Mouse (Mus musculus) adrenal gland, adult 8-10 months (tissue): ENCODE results near the gene Gm20388. TPM values are rescaled to one million over a fixed set of nuclear protein-coding genes. Genes with fewer than 3 reads are reported as not detected.

ENCODE experiments used
- DNase-seq: peaks from one replicate; pipeline ENCODE4 v3.0.0; 2022
- total RNA-seq, 4 experiments: library from RNA; stranded (reverse); gene quantifications; 2 replicates each; pipeline ENCODE4 v1.2.4; 2022

Gene Gm20388
- total RNA-seq, 4 experiments from 2014 or later: 1.7 to 16.9 (median 5.8) TPM

GRCm38 (mm10) chr8:122047206-122047870 lies 2136.7 kb downstream of the Gm20388 start:
- no peak for DNase-seq

- DNase-seq: no peak
These were observed 2138.6 kb downstream of the Gm20388 start for GRCm38 (mm10) chr8:122049266-122049665.

GRCm38 (mm10) chr8:122049923-122050322 lies 2139.3 kb downstream of the Gm20388 start:
- DNase-seq: no peak

DNA sequence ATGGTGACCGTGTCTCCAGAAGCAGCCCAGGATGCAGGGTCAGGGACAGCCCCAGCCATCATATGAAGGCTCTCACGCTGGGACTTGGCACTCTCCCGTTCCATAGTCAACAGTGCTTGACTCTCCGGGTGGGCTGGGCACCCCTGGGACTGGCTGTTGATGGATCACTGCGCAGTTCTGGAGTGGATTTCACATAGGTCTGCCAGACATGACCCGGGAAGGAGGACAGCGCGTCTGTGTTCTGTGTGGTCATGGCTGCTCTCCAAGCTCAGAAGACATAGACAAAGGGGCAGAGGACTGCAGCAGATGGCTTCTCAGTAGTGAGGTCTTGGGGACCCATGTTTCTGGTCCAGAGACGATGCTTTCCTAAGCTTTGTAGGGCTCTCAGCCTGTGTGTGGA lies 2140.0 kb downstream of the Gm20388 start:
- no peak for DNase-seq

GRCm38 (mm10) chr8:122055321-122055720 lies 2144.7 kb downstream of the Gm20388 start:
- DNase-seq: no peak

GRCm38 (mm10) chr8:122056113-122056512 lies 2145.5 kb downstream of the Gm20388 start:
- DNase-seq: no peak

DNA sequence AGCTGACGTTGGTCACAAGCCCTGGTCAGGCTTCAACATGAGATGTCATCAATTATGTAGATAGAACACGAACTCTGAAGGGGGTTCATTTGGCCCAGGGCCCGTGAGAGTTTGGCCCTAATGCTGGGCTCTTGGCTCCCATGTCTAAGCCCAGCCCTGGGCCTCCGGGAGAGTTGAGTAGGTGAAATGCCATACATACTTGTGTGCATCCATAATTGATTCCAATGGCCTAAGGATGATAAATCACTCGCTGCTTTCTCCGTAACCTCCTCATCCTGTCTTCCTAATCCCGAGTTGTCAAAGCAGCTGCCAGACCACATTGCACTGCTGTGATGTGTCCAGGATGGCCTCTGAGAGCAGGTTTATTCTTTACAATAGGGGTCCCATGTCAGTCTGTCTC lies 2146.2 kb downstream of the Gm20388 start:
- no peak for DNase-seq

GRCm38 (mm10) chr8:122058510-122058909 lies 2147.9 kb downstream of the Gm20388 start:
- no peak for DNase-seq

GRCm38 (mm10) chr8:122058951-122059350 lies 2148.3 kb downstream of the Gm20388 start:
- no peak for DNase-seq

GRCm38 (mm10) chr8:122062508-122063223 lies 2152.0 kb downstream of the Gm20388 start:
- DNase-seq: no peak

DNA sequence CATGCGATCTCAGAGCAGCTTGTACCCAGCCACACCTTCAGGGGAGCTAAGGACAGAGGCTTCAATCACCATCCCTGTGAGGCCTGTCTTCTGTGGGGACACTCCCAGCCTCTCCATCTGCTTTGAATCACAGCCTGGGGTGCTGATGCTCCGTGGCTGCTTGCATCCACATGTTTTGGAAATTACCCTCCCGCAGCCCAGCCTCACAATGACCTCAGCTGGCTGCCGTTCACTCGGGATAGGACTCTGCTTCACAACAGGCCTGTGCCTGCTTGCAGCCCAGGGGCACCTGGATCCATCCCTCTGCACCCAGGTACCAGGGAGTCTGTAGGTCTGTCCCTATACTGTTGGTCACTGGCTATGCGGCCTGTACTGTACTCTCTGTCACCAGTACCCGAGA lies 2153.7 kb downstream of the Gm20388 start:
- no peak for DNase-seq

- peak; percentile 19 for DNase-seq
These were observed 2157.3 kb downstream of the Gm20388 start for GRCm38 (mm10) chr8:122067783-122068505.

DNA sequence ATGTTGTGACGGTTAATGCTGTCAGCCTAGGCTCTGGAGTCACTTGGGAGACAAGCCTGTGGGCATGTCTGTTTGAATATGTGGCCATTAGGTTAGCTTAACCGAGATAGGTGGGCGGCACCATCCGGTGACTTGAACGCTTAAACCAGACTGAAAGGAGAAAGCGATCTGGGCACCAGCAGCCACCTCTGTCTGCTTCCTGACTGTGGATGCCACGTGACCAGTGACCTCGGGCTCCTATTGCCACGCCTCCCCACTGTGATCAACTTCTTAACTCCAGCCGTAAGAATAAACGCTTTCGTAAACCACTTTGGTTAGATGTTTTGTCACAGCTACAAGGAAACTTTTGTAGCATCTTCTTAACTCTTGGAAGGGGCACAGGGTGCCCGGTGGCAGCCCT lies 2158.0 kb downstream of the Gm20388 start:
- no peak for DNase-seq

DNA sequence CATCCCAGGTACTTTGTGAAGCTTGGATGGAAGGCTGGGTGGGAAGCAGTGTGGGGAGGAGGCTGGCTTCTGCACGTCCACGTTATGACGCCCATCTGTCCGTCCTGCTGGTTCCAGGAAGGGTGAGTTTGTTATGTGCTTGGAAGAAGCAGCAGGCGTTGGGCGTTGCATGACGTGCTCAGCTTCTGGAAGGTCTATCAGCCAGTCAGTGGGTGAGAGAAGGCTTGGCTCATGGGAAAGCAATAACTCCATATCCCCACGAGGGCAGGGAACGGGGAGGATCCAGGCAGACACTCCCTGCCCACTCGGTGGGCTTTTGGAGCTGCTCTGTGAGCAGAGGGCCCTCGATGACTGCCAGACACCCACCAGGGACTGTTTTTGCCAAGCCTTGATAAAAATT lies 2158.6 kb downstream of the Gm20388 start:
- no peak for DNase-seq

GRCm38 (mm10) chr8:122071193-122071592 lies 2160.6 kb downstream of the Gm20388 start:
- no peak for DNase-seq

DNA sequence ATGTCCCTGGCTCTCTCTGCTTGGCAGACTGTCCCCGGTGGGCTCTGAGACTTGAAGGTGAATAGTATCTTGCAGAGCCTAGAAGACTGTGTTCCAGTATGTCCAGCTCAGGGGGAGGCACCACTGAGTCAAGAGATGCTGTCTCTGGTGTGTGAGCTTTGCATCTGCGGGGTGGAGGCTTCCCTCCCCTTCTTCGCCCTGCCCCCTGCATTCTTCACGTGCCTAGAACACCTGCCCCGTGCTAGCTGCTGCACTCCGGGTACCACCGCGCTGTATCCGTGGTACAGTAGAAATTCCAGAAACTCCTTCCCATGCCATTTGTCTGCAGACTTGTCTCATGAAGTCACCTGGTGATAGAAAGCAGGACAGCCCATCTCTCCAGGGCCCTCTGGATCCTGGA lies 2163.3 kb downstream of the Gm20388 start:
- no peak for DNase-seq

DNA sequence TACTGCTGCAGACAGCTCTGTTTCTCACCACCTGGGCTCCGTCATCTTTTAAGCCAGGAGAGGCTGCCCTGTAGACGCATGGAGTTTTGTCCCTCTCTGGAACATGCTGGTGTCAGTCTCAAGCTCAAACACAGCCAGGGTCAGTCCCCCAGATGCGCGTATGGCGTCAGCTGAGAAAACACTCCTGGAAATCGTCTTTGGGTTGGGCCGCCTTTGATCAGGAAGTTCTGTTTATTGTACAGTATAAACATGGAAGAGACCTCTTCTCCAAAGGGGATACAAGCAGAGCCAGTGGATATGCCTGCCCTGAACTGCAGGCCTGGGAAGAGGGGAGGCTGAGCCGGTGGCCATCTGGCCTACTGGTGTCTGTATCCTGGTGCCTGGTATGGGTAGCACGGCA lies 2163.8 kb downstream of the Gm20388 start:
- no peak for DNase-seq

DNA sequence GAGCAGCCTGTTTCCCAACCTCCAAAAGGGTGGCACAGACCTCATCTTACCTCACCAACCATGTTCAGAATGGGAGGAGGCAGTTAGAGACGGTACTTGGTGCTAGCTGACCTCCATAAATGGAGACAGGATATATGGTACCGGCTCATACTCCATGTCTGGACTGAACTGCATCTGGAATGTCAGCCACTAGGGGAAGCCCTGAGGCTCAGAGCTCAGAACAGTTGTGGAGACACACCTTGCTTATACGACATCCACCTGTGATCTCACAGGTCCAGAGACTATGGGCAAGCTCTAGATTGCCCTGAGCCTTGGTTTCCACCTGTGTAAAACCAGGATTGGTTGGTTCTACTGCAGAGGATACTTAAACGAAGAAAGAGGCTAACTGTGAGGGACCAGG lies 2164.3 kb downstream of the Gm20388 start:
- no peak for DNase-seq

DNA sequence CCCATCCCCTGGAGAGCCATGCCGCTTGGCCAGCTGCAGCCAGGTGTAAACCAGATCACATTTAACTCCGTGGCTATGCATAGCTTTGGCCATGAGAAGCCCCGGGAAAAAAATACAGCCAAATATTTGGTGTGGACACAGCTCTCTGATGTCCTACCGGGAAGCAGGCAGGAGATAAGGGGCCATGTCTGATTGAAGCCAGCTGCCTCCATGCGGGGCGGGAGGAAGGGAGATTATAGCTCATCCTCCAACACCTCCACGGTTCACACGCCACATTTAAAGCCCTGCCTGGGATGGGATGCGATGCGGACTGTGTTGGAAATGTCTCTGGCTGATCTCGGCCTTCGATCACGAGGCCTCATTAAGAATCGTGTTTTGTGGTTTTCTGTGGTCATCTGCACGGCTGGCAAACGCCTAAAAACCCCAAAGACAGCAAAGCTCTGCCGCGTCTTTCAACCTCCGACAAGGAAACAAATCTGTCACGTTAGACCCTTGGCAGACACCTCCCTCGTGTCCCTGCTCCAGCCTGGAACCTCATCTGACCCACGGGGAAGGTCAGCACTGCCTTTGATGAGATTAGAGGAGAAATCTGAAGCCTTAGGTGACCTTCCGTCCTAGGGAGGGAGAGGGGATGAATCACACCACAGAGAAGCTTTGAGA lies 2165.7 kb downstream of the Gm20388 start:
- DNase-seq: peak; percentile 42

- no peak for DNase-seq
These were observed 2167.7 kb downstream of the Gm20388 start for GRCm38 (mm10) chr8:122078321-122078720.

DNA sequence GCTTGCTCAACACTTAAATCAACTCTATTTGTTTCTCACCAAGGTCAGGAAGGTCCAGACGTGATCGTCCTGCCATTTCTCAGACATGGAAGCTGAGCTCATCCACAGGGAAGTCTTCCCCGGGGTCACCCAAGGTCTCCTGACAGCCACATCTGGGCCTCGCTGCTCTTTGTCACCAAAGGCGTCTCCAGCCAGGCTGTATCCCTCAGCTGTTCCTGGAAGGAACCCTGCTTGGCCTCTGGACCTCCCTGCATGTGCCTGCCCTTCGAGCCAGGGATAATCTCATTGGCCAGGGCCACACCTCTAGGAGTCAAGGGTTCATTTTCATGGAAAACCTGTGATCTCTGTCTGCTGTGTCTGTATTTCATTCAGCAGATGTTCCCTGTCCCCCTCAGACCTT lies 2168.5 kb downstream of the Gm20388 start:
- no peak for DNase-seq

GRCm38 (mm10) chr8:122080347-122080746 lies 2169.7 kb downstream of the Gm20388 start:
- no peak for DNase-seq

DNA sequence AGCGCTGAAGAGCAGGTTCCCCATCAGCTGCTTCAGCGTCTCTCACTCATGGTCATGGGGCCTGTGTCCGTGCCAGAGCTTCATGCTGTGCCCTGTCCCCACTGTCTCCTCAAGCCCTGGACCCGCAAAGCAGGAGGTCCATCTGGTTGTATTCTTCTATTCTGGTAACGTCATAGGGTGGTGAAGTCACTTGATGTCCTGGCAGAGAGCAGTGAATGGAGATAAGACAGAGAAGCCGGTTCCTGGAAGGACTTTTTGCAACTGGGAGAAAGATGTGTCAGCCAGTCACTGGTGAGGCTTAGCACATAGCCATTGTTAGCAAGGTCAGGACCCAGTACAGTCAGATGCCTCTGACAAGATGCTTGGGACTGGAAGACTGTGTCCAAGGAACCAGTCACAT lies 2172.8 kb downstream of the Gm20388 start:
- no peak for DNase-seq
